Mouse (Mus musculus): Measurements from ENCODE around the gene Olfr1242. TPM values are rescaled to one million over a fixed set of nuclear protein-coding genes. Genes with fewer than 3 reads are reported as not detected.

The Olfr1242 gene
- polyA plus RNA-seq (2017; shearing (Covaris generic)) = not detected

GRCm38 (mm10) chr2:89498235-89498634 lies at the start of gene Olfr1242:
Gene Olfr1242 (minus strand): TSS chr2:89498335.

GRCm38 (mm10) chr2:89531387-89531786 lies 33.3 kb upstream of the Olfr1242 start, which contains the start of gene Olfr1243:
Gene Olfr1243 (minus strand): TSS chr2:89531487.

GRCm38 (mm10) chr2:89487026-89487425 lies 11.1 kb downstream of the Olfr1242 start, which contains the start of gene Olfr1241:
Gene Olfr1241 (minus strand): TSS chr2:89487126.

GRCm38 (mm10) chr2:89442900-89443299 lies 55.2 kb downstream of the Olfr1242 start, which contains the start of gene Olfr1240:
Gene Olfr1240 (minus strand): TSS chr2:89443000.

Other genes starting within 250 kb of the Olfr1242 start
- not detected for gene Olfr1228, start 244.3 kb downstream of the Olfr1242 start, polyA plus RNA-seq (2017; shearing (Covaris generic))
- gene Olfr1229, start 210.3 kb downstream of the Olfr1242 start, polyA plus RNA-seq (2017; shearing (Covaris generic)) = not detected
- gene Olfr1230, start 201.1 kb downstream of the Olfr1242 start, polyA plus RNA-seq (2017; shearing (Covaris generic)) = not detected
- not detected for gene Olfr1231, start 191.3 kb downstream of the Olfr1242 start, polyA plus RNA-seq (2017; shearing (Covaris generic))
- not detected for gene Olfr1232, start 168.7 kb downstream of the Olfr1242 start, polyA plus RNA-seq (2017; shearing (Covaris generic))
- 0.04 TPM for gene Olfr1233, start 155.9 kb downstream of the Olfr1242 start, polyA plus RNA-seq (2017; shearing (Covaris generic))
- not detected for gene Olfr1234, start 133.5 kb downstream of the Olfr1242 start, polyA plus RNA-seq (2017; shearing (Covaris generic))
- not detected for gene Olfr1238, start 88.7 kb downstream of the Olfr1242 start, polyA plus RNA-seq (2017; shearing (Covaris generic))
- gene Olfr1239, start 77.9 kb downstream of the Olfr1242 start, polyA plus RNA-seq (2017; shearing (Covaris generic)) = not detected
- not detected for gene Olfr1240, start 55.3 kb downstream of the Olfr1242 start, polyA plus RNA-seq (2017; shearing (Covaris generic))
- gene Olfr1241, start 11.2 kb downstream of the Olfr1242 start, polyA plus RNA-seq (2017; shearing (Covaris generic)) = not detected
- gene Olfr1243, start 33.2 kb upstream of the Olfr1242 start, polyA plus RNA-seq (2017; shearing (Covaris generic)) = not detected
- not detected for gene Olfr1245, start 80.1 kb upstream of the Olfr1242 start, polyA plus RNA-seq (2017; shearing (Covaris generic))
- gene Olfr1246, start 94.8 kb upstream of the Olfr1242 start, polyA plus RNA-seq (2017; shearing (Covaris generic)) = not detected
- gene Olfr1247, start 115.8 kb upstream of the Olfr1242 start, polyA plus RNA-seq (2017; shearing (Covaris generic)) = 0.02 TPM
- not detected for gene Olfr1248, start 119.9 kb upstream of the Olfr1242 start, polyA plus RNA-seq (2017; shearing (Covaris generic))
- not detected for gene Olfr1249, start 136.6 kb upstream of the Olfr1242 start, polyA plus RNA-seq (2017; shearing (Covaris generic))
- gene Olfr1250, start 163.1 kb upstream of the Olfr1242 start, polyA plus RNA-seq (2017; shearing (Covaris generic)) = not detected
- gene Olfr1251, start 173.6 kb upstream of the Olfr1242 start, polyA plus RNA-seq (2017; shearing (Covaris generic)) = not detected
- not detected for gene Olfr1252, start 226.7 kb upstream of the Olfr1242 start, polyA plus RNA-seq (2017; shearing (Covaris generic))